Mouse (Mus musculus) layer of hippocampus, adult 11-12 months (tissue): Measurements from ENCODE around the gene Calcr.
"Not testable (repeated sequence)": the region's sequence is repeated elsewhere in the genome, so short reads cannot be mapped to it uniquely, and the experiment has no call there.

Experiments
- DNase-seq: peaks from one replicate; pipeline ENCODE4 v3.0.0; 2022; ENCODE audit warnings: low spot score

The Calcr gene

DNA sequence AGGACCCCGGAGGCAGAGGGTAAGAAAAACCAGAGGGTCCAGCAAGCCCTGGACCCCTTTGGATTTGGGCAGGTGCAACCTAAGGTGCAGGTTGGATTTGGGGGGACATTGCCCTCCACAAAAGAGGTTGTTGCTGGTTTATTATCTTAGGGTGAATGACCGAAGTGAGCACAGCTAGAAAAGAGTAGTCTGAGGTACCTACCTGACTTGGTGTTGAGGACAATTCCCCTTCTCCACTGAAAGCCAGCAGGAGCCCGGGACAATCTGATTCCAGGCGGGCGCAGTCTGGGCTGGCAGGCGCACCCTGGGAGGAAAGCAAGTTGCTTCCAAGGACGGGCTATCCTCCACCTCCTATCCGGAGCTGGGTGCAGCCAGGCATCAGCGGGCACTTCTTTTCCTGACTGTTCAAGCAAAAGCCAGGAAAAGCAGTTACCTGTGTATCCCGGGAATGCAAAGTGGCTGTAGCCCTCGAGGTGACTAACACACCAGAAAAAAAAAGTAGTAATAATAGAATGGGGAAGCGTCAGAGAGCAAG is at the start of gene Calcr:
TSS of gene Calcr (minus strand) at position 485 of the 535 bp plus-strand sequence.
- no peak for DNase-seq

DNA sequence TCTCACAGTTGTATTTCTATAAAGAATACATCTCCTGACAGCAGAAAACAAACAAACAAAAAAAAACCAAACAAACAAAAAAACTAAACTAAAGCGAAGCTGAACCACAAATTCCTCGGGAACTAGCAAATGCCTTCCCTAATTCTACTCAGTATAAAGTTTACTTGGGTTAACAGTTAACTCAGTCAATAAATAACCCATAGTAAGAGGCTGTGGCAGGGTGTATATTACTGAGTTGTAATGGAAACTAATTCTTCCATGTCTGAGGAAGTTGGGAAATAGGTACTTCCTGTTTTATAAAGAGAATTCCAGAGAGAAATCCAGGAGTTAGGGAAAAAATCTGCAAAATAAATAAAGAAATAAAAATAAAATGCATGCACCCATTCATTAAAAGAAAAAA is 3.0 kb upstream of the Calcr start:
- no peak for DNase-seq

DNA sequence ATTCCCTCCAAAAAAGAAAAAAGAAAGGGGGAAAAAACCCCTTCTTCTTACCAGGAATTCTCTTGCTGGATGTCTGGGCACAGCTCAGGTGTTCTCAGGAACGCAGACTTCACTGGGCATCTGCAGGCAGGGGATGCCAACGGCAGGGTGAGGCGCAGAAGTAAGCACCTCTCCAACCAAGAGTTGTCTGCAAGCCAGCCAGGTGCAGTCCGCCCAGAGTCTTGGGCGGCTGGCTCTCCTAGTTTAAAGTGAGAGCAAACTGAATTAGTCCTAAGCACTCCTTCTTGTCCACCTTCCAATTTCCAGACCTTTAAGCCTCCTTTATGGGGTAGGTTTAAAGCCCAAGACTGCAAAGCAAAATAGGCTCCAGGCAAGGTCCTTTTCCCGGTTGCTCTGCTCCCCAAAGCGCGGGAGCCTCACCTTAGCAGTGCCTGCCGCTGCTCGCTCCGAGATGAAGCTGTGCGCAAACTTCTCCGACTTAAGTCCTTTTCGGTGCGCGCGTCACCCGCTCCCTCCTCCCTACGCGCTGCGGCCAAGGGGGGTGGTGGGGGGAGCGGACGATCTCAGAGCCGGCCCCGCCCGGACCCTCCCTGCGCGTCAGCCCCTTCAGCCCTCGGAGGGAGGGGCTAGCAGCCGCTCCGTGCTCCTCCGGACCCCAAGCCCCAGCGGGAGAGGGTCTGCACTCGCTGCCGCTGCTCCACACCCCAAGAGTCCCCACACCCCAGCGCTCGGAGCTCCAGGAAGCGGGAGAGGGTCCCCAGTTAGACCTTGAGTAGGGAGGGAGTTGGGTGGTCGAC is 1.1 kb downstream of the Calcr start:
- DNase-seq = no peak

DNA sequence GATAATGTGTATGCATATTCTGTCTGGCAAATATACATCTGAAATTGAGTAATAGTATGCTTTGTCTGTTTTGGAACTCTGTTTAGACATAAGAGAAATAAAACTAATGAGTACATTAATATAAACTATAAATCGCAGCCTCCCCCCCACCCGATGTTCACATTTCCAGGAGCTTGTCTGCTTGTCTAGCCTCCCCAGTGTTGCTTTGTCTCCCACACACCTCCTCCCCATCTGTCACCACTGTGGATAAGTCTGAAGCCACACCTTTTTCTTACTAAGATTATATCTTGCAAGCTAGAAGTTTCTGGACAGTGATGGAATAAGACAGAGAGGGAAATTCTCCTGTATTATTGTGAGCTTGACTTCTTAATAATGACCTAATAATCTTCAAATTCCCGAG is 12.9 kb downstream of the Calcr start:
- DNase-seq = no peak

DNA sequence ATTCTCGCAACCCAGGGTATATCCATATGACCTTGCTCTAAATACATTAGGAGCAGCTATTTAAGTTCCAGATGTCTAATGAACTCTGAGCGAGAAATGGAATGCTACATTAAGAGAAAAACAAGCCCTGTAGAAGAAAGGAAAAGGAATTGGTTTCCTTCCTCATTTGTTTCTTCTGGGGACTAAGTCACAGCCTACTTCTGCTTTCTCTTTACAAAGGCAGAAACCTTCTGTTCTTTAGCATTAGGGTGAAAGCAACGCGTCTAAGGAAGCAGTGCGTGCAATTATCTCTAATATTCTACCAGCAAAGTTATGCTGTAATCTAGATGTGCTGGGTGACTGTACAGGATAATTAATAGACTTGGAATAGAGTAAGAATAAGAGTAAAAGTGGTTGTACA is 14.9 kb downstream of the Calcr start:
- DNase-seq = no peak

DNA sequence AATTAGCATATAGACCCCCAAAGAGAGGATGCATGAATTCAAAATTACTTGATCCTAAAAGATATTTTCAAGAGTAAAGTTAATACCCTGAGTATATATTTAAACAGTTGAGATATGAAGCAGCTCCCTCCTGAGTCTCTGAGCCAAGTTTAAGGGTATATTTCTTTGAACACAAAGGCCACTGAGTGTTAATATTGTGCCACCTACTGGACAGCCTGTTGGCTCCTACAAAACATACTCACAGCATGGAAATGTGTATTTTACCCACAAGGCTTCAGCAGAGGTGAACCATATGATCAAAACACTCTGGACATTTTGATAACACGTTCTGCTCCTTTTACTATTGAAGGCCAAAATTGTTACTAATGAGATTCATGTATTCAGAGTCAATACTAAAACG is 19.0 kb downstream of the Calcr start:
- no peak for DNase-seq

DNA sequence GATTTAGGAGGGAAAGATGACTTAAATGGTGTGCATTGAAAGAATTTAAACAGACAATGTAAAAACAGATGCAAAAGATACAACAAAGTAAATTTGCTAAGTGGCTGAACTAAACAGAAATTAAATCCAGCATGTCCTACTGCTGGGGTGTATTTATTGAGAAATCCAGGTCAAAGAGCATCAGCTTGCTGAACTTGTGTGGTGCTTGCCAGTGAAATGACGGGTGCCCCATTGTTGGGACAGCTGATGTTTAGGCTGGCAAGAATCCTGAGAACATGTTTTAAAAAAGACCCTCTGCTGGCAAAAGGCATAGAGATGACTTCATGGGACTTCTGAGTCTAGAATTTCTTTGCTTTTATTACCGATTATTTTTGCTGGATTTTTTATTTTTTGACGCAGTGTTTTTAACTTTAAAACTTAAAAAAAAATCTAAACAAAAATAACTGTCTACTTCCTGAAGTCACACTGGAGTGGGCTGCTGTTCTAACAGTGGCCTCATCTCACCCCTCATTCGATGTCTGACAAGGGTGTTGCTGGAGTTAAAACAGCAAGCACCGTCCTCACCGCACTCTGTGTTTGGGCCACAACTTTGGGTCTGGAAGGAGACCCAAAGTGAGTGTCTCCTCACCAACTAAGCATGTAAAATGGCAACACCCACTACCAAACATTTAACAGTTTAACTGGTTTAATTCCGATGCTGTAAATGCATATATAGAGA is 22.4 kb downstream of the Calcr start:
- no peak for DNase-seq

DNA sequence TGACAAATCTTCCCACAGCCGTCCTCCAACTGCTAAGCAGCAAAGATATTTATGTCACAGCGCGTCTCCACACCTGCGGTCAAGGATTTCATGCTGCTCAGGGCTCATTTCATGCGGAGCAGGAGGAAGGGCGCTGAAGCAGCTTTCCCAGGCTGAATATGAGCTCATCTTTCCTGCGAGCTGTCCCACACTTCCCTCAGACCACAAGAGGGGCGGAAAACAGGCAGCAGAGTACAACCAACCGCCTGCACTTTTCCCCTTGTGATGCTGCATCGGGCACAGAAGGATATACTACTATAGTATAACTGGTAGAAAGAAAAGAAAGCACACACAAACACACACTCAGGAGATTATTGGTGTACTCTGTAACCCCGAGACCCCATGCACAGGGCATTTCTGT is 23.2 kb downstream of the Calcr start:
- no peak for DNase-seq

DNA sequence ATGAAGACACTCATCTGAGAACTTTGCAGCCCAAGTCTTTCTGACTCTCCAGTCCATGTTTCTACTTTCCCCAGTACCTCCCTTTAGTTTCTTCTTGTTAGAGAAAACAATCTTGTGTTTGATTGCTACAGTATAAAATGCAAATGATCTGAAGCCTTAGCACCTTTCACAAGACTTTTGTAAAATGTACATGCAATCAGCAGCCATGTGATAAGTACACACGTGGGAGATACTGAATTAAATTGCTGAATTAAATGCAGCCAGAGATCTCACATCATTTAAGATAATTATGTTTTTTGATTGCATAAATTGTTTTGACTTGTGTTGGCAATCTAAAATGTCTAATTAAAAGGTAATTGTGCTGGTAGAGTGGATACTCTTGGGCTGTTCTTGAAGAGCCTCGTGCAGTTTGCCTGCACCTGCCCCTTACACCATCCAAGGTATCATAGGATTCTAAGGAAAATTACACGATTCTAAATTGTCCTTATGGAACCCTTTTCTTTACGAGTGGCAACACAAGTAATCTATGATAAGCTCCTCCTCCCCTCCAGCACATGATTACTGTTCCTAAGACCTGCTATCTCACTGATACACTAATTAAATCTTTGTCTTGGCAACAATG is 34.2 kb downstream of the Calcr start:
- DNase-seq = no peak

DNA sequence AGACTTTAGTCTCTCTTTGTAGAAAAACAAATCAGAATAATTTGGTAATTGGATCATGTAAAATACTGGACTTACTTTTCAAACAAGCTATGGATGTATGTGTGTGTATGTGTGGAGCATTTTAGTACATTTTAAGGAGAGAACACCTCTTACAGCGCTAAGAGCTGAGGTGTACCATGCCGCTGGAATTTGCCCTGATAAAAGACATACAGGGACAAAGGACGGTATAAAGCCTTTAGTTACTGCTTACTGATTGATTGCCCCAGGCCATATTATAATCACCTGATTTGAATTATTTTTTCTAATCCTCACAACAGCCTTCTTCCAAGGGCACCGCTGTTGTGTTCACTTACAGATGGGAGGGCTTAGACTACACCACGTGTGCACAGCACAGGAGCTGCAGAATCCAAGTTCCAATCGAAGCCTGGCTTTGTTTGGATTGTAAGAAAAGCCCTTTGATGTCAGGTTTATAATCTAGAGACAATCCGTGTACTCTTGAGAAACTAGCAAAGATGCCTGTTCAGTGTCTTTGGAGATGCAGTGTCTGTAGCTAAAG is 76.3 kb downstream of the Calcr start:
- DNase-seq = no peak

DNA sequence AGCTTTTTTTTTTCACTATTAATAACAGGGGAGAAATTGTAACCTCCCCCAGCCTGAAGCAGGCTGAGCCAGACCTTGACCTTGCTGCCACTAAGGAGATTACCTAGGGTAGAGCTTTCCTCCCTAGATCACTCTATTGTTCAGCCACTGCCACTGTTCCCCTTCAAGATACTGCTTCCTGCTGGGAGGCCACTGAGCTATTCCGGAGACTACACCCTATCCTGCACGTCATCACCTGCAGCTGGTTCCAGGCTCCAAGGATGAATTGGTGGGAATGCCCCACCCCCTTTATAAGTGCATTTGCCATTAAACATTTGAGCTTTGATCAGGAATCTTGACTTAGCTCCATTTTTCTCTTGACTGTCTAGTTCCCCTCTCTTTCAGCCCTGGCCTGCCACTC is 86.2 kb downstream of the Calcr start:
- not testable (repeated sequence) for DNase-seq

DNA sequence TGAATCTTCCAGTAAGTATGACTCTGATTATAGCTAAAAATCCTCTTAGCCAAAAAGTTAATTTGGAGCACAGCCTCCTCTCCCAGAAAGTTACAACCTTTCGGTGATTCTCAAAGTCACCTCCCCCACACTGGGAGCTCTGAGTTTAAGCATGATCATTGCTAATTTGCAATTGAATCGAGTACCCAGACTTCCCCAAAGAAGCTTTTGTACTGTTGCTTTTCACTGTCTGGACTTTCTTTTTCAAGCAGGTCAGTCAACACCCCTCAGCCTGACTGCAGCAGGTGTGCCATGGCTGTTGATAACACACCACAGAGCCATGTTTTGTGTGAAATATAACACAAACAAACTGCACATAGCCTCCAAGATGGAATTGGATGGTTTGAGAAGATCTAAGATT is 86.7 kb downstream of the Calcr start:
- DNase-seq = no peak

DNA sequence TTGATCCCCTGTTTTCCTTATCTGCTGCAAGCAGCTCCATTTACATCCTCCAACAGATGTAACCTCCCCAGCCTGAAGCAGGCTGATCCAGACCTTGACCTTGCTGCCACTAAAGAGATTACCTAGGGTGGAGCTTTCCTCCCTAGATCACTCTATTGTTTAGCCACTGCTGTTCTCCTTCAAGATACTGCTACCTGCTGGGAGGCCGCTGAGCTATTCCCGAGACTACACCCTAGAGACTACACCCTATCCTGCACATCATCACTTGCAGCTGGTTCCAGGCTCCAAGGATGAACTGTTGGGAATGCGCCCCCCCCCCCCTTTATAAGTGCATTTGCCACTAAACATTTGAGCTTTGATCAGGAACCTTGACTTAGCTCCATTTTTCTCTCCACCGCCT is 92.6 kb downstream of the Calcr start:
- not testable (repeated sequence) for DNase-seq

DNA sequence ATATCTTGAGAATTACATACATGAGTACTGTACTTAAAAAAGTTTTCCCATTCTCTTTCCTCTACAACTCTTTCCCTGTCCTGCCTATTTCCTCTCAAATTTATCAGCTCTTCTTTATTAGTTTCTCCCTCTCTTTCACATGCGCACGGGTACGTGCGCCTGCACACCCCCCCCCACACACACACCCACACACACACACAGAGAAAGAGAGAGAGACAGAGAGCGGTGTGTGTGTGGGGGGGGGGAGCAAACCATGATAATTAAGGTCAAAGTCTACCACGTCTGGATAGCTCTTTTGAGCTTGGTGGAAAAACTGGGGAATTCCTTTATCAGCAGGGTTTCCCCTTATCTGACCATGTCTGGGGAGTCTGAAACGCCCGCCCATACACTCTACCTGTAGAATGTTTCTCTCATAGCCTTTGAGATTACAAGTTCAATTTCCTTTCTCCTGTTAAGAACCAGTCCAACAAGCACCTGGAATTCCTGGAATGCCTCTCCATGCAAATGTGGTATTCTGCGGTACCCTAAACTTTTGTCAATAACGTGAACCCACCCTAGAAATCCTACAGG is 100.3 kb downstream of the Calcr start:
- DNase-seq = no peak

DNA sequence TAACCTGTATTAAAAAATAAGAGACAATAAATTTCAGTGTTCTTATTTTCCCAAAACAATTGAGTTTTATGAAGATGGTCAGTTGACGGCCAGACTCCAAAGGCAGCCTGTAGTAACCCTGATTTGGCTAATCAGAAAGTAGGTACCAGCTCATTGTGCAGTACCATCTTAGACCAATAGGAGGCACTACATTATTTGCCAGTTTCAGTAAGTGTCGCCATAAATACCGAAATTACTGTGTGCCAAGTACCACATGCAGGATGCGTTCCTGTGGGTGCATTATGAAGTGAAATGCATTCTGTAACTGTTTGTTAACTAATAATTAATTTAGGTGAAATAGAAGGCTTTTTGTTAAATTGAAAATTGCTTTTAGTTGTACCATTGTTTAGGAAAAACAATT is 106.1 kb downstream of the Calcr start:
- no peak for DNase-seq
